Mouse (Mus musculus): ENCODE measurements around the gene Rhobtb1.

DNA sequence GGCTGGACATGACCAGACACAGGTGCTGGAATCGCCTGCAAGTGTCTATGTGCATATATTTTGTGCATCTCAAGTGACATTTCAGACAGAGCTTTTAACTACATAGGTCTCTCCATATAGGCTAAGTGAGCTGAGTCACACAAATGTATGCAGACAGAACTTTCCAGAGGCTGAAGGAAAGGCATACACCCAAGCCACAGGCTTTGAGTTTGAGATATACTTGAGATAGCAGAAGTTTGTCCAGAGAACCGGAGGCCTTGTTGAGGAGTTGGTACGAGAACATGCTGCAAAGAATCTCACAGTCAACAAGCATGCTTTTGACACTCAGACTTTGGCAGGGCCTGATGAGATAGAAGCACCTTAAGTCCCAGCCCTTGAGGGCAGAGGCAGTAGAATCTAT lies 151.4 kb downstream of the Rhobtb1 start:
- no peak for TF ChIP-seq CTCF (IDR thresholded peaks at IDR 0.05; ENCODE audit: low read depth, low read length)
- TF ChIP-seq POLR2A (IDR thresholded peaks at IDR 0.05; ENCODE audit: borderline replicate concordance, low read depth, low read length) = no peak
